8 mouse cellular contexts compared by ENCODE assay signal in the genomic region with DNA sequence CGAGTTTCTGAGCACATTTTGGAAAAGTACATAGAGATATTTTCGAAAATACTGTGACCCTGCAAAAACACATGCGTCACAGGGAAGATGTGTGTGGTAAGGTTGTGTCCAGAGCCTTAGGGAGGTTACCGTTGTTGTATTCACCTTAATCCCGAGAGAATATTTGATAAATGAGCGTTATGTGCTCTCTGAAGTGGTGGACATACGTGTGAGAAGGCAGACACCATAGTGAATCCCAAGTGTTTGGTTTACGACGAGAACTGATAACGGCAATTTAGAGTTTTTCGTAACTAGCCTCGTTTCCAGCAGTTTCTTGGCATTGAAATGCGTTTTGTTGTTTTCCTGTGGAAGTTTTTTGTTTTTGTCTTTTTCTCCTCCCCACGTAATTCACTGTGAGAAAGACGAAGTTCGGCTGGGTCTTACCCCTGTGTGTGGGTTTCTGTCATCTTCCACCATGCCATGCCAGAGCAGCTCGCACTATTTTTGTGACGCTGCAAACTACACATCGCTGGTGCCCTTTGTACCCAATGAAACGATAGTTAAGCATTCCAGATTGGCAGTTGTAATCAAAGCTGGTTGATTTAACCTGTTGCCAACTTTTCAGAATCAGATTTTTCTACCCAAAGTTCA. TPM values are rescaled to one million over a fixed set of nuclear protein-coding genes. Genes with fewer than 3 reads are reported as not detected.
DNase-seq lines count a peak whose midpoint lies in the region; ATAC-seq and TF ChIP-seq lines count a peak whose summit lies in the region.

No protein-coding gene starts in this region.

- in situ Hi-C loops in CH12.LX (cut with MboI; ENCODE audit: low pct_ligation_motif_present, low pct_unique_long_range_greater_than_20kb, low sequenced_read_pairs) = no loop called here

- no peaks in the 10 kb centered on the region for H3K9me3 ChIP-seq in heart, embryonic 12.5 days (replicated peaks)
- no peaks in the 10 kb centered on the region for H3K9me3 ChIP-seq in CH12.LX (replicated peaks; ENCODE audit: low read length)
- no peaks in the 10 kb centered on the region for H3K9me3 ChIP-seq in erythroblast, embryonic 14.5 days (ENCODE audit: control insufficient read depth, low read length)

- dilution Hi-C loops in CH12.LX (cut with MboI; ENCODE audit: extremely low pct_ligation_motif_present, extremely low pct_unique_long_range_greater_than_20kb, low sequenced_read_pairs) = no loop called here

- peak overlapping the region; percentile 86 for H3K4me2 ChIP-seq in heart, embryonic 12.5 days
- H3K4me2 ChIP-seq in CH12.LX (ENCODE audit: insufficient read depth, low read depth, poor library complexity, severe bottlenecking) (peak overlapping the region; percentile 77), myocyte (ENCODE audit: low read depth) (peak overlapping the region; percentile 99)

- 4% methylated on average over 20 of the region's 20 CpGs for WGBS in heart, embryonic 12.5 days

- DNase-seq in heart, postnatal 36 days = no peak
- DNase-seq in CH12.LX (ENCODE audit: extremely low read depth) = peak; percentile 41
- DNase-seq in kidney, postnatal 36 days = peak; percentile 36 to 44
- DNase-seq in gastrocnemius, postnatal 14 days = no peak
- DNase-seq in right cerebral cortex, adult 18-20 months = no peak

- intact Hi-C loops in heart, postnatal 36 days (cut with DNase I) = loop anchor here (2.0 kb wide), 1 partner anchor 63 kb away; the partner anchor contains the start of gene Scaf4
- intact Hi-C loops in gastrocnemius, postnatal 14 days (cut with DNase I; ENCODE audit: low total_unique reads) = no loop called here

- no peak for ATAC-seq in heart, embryonic 12.5 days (ENCODE audit: insufficient number of reproducible peaks, low FRiP score)

- H3K9ac ChIP-seq in heart, embryonic 12.5 days = peak overlapping the region; percentile 96
- H3K9ac ChIP-seq in CH12.LX (ENCODE audit: insufficient read depth, low read depth) = peak overlapping the region; percentile 83

- peak overlapping the region; percentile 95 for H3K27ac ChIP-seq in heart, embryonic 12.5 days (ENCODE audit: poor library complexity, severe bottlenecking)
- H3K27ac ChIP-seq in CH12.LX (ENCODE audit: insufficient read depth, low read depth) = no peak overlapping the region

- TF ChIP-seq EP300 in CH12.LX (IDR thresholded peaks at IDR 0.05; ENCODE audit: low read length) = no peak

- H3K27me3 ChIP-seq in heart, embryonic 12.5 days (replicated peaks) = no peaks in the 10 kb centered on the region
- H3K27me3 ChIP-seq in CH12.LX (replicated peaks) (no peaks in the 10 kb centered on the region), myocyte (ENCODE audit: control insufficient read depth, insufficient read depth, insufficient read length) (no peaks in the 10 kb centered on the region)
- no peaks in the 10 kb centered on the region for H3K27me3 ChIP-seq in erythroblast, embryonic 14.5 days (ENCODE audit: control insufficient read depth)

- TF ChIP-seq POLR2A in CH12.LX (IDR thresholded peaks at IDR 0.05; ENCODE audit: low read depth, low read length) = no peak
- no peak for TF ChIP-seq POLR2A in myocyte (IDR thresholded peaks at IDR 0.05; ENCODE audit: insufficient read length, low read depth)

- no peak for TF ChIP-seq CTCF in CH12.LX (conservative IDR thresholded peaks at IDR 0.05 in 1 of 2, IDR thresholded peaks at IDR 0.05 in 1 of 2; ENCODE audit: low read depth in 2 of 2, low read length in 2 of 2)

- TF ChIP-seq RAD21 in CH12.LX (IDR thresholded peaks at IDR 0.05; ENCODE audit: low read depth, low read length) = no peak

- peak overlapping the region; percentile 88 for H3K4me3 ChIP-seq in heart, embryonic 12.5 days
- H3K4me3 ChIP-seq in CH12.LX (replicated peaks in 1 of 3; ENCODE audit: low read depth in 2 of 3, low read length in 2 of 3, poor library complexity in 1 of 3) (peak overlapping the region; percentile 91 to 92 (median 92)), myocyte (peak overlapping the region; percentile 80)
- peak overlapping the region; percentile 96 for H3K4me3 ChIP-seq in erythroblast, embryonic 14.5 days (replicated peaks)

- H3K36me3 ChIP-seq in heart, embryonic 12.5 days = peaks cover 32% of the 10 kb centered on the region
- peaks cover 29 to 41% of the 10 kb centered on the region in 2 experiments for H3K36me3 ChIP-seq in CH12.LX (replicated peaks in 1 of 2; ENCODE audit: control insufficient read depth in 1 of 2, insufficient read depth in 1 of 2, low read length in 1 of 2)
- peaks cover 44% of the 10 kb centered on the region for H3K36me3 ChIP-seq in erythroblast, embryonic 14.5 days (ENCODE audit: control insufficient read depth)
- peaks cover 32% of the 10 kb centered on the region for H3K36me3 ChIP-seq in myocyte (ENCODE audit: control insufficient read depth, insufficient read depth)

- peaks cover 21% of the 10 kb centered on the region for H3K4me1 ChIP-seq in heart, embryonic 12.5 days (replicated peaks)
- H3K4me1 ChIP-seq in CH12.LX (ENCODE audit: control insufficient read depth in 1 of 2, insufficient read depth in 2 of 2) = peaks cover 6 to 24% of the 10 kb centered on the region in 2 experiments
- peaks cover 53% of the 10 kb centered on the region for H3K4me1 ChIP-seq in erythroblast, embryonic 14.5 days (ENCODE audit: control insufficient read depth)

- peak overlapping the region; percentile 82 for H3ac ChIP-seq in myocyte (ENCODE audit: control insufficient read depth, insufficient read length)

- H3K79me2 ChIP-seq in CH12.LX (replicated peaks; ENCODE audit: control insufficient read depth, extremely low read depth, insufficient read depth, poor library complexity, severe bottlenecking) = peaks cover 38% of the 10 kb centered on the region
- H3K79me2 ChIP-seq in myocyte (ENCODE audit: control insufficient read depth, insufficient read depth) = peaks cover 31% of the 10 kb centered on the region

TF ChIP-seq in CH12.LX, 34 proteins besides CTCF, POLR2A, EP300 and RAD21:
- TF ChIP-seq MAX (IDR thresholded peaks at IDR 0.05; ENCODE audit: low read length) (peak; percentile 28; the same call in 1 of the 2 replicates), SMC3 (IDR thresholded peaks at IDR 0.05; ENCODE audit: low read depth, low read length) (no peak), MYC (IDR thresholded peaks at IDR 0.05; ENCODE audit: low read depth, low read length) (peak; percentile 53; the same call in 1 of the 2 replicates)

TF ChIP-seq in myocyte, 11 proteins besides CTCF, POLR2A, EP300 and RAD21:
- TF ChIP-seq USF1 (IDR thresholded peaks at IDR 0.05; ENCODE audit: low read depth) = no peak
- TF ChIP-seq MYOD1 (IDR thresholded peaks at IDR 0.05; ENCODE audit: control insufficient read depth in 1 of 3, insufficient read length in 2 of 3, low read depth in 2 of 3) = no peak
- no peak for TF ChIP-seq MYOG (IDR thresholded peaks at IDR 0.05; ENCODE audit: control insufficient read depth in 1 of 3, insufficient read depth in 1 of 3, insufficient read length in 2 of 3, low read depth in 2 of 3)
- TF ChIP-seq MAX (IDR thresholded peaks at IDR 0.05; ENCODE audit: low read depth) = no peak
- no peak for TF ChIP-seq E2F4 (IDR thresholded peaks at IDR 0.05; ENCODE audit: insufficient read depth)
- no peak for TF ChIP-seq POLR2AphosphoS2 (IDR thresholded peaks at IDR 0.05; ENCODE audit: insufficient read length, low read depth)
- no peak for TF ChIP-seq TCF3 (IDR thresholded peaks at IDR 0.05; ENCODE audit: insufficient read length, low read depth)
- no peak for TF ChIP-seq SRF (IDR thresholded peaks at IDR 0.05; ENCODE audit: control insufficient read depth, insufficient read length, low read depth)

RNA-seq across cellular contexts. Expression of gene Sod1, which starts 1.0 kb away (rescaled TPM):
- 875 and 884 TPM in 2 replicates for polyA plus RNA-seq in heart, embryonic 12.5 days (2016; fragmentation: Nextera tagmentation; extraction: Ambion mirVana)
- 100 to 1,000 TPM; 523 to 525 TPM for total RNA-seq in heart, postnatal 36 days (2021)
- total RNA-seq in CH12.LX (2012; rRNA removed) (632 and 634 TPM in 2 replicates), CH12.LX (2014; rRNA removed) (517 and 532 TPM in 2 replicates)
- polyA plus RNA-seq in CH12.LX (2012; ENCODE audit: insufficient read length, low read depth) (1,226 and 1,288 TPM in 2 replicates), myocyte (2012; fragmentation: generic; extraction: Trizol) (551 TPM)
- 87.1 and 109 TPM in 2 replicates for polyA plus RNA-seq in erythroblast, embryonic 14.5 days (2012)
- total RNA-seq in gastrocnemius, postnatal 14 days (2021) = 100 to 1,000 TPM; 252 to 260 TPM

Comparison
In these comparisons a context has a peak if more than half of its experiments do, and no peak if none do; other contexts are left out.
1. DNase-seq: peak in CH12.LX (single experiment) and kidney, postnatal 36 days (2 of 2); none in heart, postnatal 36 days (0 of 2), gastrocnemius, postnatal 14 days (single experiment) and right cerebral cortex, adult 18-20 months (single experiment).
2. Peak in every context shown above with its lines, with median percentiles within 50 percentile points of each other: H3K4me2 ChIP-seq and H3K4me3 ChIP-seq.